Mouse (Mus musculus): ENCODE measurements at regions not wholly inside any gene's neighbourhood (a gene's known extent, or its start where the extent isn't known, plus 50 kb on each side); places are given as distances from the start of the nearest gene placed in this dataset.

- no peaks in the 10 kb centered on the region for H3K9me3 ChIP-seq
- no peaks in the 10 kb centered on the region for H3K27me3 ChIP-seq (ENCODE audit: poor library complexity, severe bottlenecking)
- 80% methylated on average over 3 of the region's 3 CpGs for WGBS
- H3K27ac ChIP-seq, result no peak overlapping the region
- H3K36me3 ChIP-seq (replicated peaks), result no peaks in the 10 kb centered on the region
- no peak for DNase-seq (ENCODE audit: extremely low spot score, low spot score)
- H3K4me3 ChIP-seq, result no peak overlapping the region
- no peaks in the 10 kb centered on the region for H3K4me1 ChIP-seq
These were observed 438.8 kb downstream of the Hs3st1 start for GRCm38 (mm10) chr5:39316478-39316877.

GRCm38 (mm10) chr5:39311211-39311610, 434.6 kb upstream of the Clnk start:
- H3K9me3 ChIP-seq, result no peaks in the 10 kb centered on the region

GRCm38 (mm10) chr5:39305794-39306193, 429.2 kb upstream of the Clnk start:
- Histone ChIP-seq H3K4me1 (no peaks in the 10 kb centered on the region), H3K9me3 (no peaks in the 10 kb centered on the region), H3K4me3 (no peak overlapping the region), H3K36me3 (replicated peaks) (no peaks in the 10 kb centered on the region), H3K27me3 (ENCODE audit: poor library complexity, severe bottlenecking) (no peaks in the 10 kb centered on the region), H3K27ac (no peak overlapping the region)
- DNase-seq (ENCODE audit: extremely low spot score, low spot score), result no peak
- WGBS, result 80% methylated on average over 2 of the region's 2 CpGs

More at GRCm38 (mm10) chr5:39311211-39311610, 434.6 kb upstream of the Clnk start:
- Histone ChIP-seq H3K27ac (no peak overlapping the region), H3K36me3 (replicated peaks) (no peaks in the 10 kb centered on the region), H3K4me3 (no peak overlapping the region), H3K4me1 (no peaks in the 10 kb centered on the region), H3K27me3 (ENCODE audit: poor library complexity, severe bottlenecking) (no peaks in the 10 kb centered on the region)
- 95% methylated on average over 4 of the region's 4 CpGs for WGBS
- no peak for DNase-seq (ENCODE audit: extremely low spot score, low spot score)

- Histone ChIP-seq H3K27ac (no peak overlapping the region), H3K4me1 (peaks cover 16% of the 10 kb centered on the region), H3K36me3 (replicated peaks) (no peaks in the 10 kb centered on the region), H3K4me3 (no peak overlapping the region), H3K9me3 (no peaks in the 10 kb centered on the region), H3K27me3 (ENCODE audit: poor library complexity, severe bottlenecking) (no peaks in the 10 kb centered on the region)
- DNase-seq (ENCODE audit: extremely low spot score, low spot score), result peak; percentile 25
- 24% methylated on average over 2 of the region's 2 CpGs for WGBS
These were observed 416.2 kb upstream of the Clnk start for GRCm38 (mm10) chr5:39292849-39293248.

- no peak overlapping the region for H3K4me3 ChIP-seq
- H3K27me3 ChIP-seq (ENCODE audit: poor library complexity, severe bottlenecking), result no peaks in the 10 kb centered on the region
- no peak for DNase-seq (ENCODE audit: extremely low spot score, low spot score)
- no peaks in the 10 kb centered on the region for H3K36me3 ChIP-seq (replicated peaks)
- WGBS, result 94% methylated on average over 2 of the region's 2 CpGs
- no peaks in the 10 kb centered on the region for H3K4me1 ChIP-seq
- no peak overlapping the region for H3K27ac ChIP-seq
- H3K9me3 ChIP-seq, result no peaks in the 10 kb centered on the region
These were observed 404.4 kb upstream of the Clnk start for GRCm38 (mm10) chr5:39281021-39281420.

GRCm38 (mm10) chr5:39273710-39274385, 397.2 kb upstream of the Clnk start:
- WGBS, result 84% methylated on average over 4 of the region's 4 CpGs
- H3K4me3 ChIP-seq, result no peak overlapping the region
- no peaks in the 10 kb centered on the region for H3K9me3 ChIP-seq
- no peak overlapping the region for H3K27ac ChIP-seq
- no peaks in the 10 kb centered on the region for H3K4me1 ChIP-seq
- H3K36me3 ChIP-seq (replicated peaks), result no peaks in the 10 kb centered on the region
- no peak for DNase-seq (ENCODE audit: extremely low spot score, low spot score)
- H3K27me3 ChIP-seq (ENCODE audit: poor library complexity, severe bottlenecking), result no peaks in the 10 kb centered on the region

GRCm38 (mm10) chr5:39267106-39267505, 390.5 kb upstream of the Clnk start:
- Histone ChIP-seq H3K4me1 (no peaks in the 10 kb centered on the region), H3K36me3 (replicated peaks) (no peaks in the 10 kb centered on the region), H3K4me3 (no peak overlapping the region), H3K27me3 (ENCODE audit: poor library complexity, severe bottlenecking) (no peaks in the 10 kb centered on the region), H3K9me3 (no peaks in the 10 kb centered on the region), H3K27ac (no peak overlapping the region)
- 95% methylated on average over 1 of the region's 1 CpGs for WGBS
- DNase-seq (ENCODE audit: extremely low spot score, low spot score), result no peak

GRCm38 (mm10) chr5:39260721-39261190, 384.1 kb upstream of the Clnk start:
- Histone ChIP-seq H3K9me3 (no peaks in the 10 kb centered on the region), H3K27me3 (ENCODE audit: poor library complexity, severe bottlenecking) (no peaks in the 10 kb centered on the region), H3K27ac (no peak overlapping the region), H3K36me3 (replicated peaks) (no peaks in the 10 kb centered on the region), H3K4me3 (no peak overlapping the region), H3K4me1 (no peaks in the 10 kb centered on the region)
- 81% methylated on average over 1 of the region's 1 CpGs for WGBS
- no peak for DNase-seq (ENCODE audit: extremely low spot score, low spot score)

- Histone ChIP-seq H3K27me3 (ENCODE audit: poor library complexity, severe bottlenecking) (no peaks in the 10 kb centered on the region), H3K36me3 (replicated peaks) (no peaks in the 10 kb centered on the region), H3K27ac (no peak overlapping the region), H3K9me3 (no peaks in the 10 kb centered on the region), H3K4me1 (no peaks in the 10 kb centered on the region), H3K4me3 (no peak overlapping the region)
- 95% methylated on average over 2 of the region's 2 CpGs for WGBS
- no peak for DNase-seq (ENCODE audit: extremely low spot score, low spot score)
These were observed 381.1 kb upstream of the Clnk start for GRCm38 (mm10) chr5:39257745-39258144.

GRCm38 (mm10) chr5:39252206-39252605, 375.6 kb upstream of the Clnk start:
- no peaks in the 10 kb centered on the region for H3K27me3 ChIP-seq (ENCODE audit: poor library complexity, severe bottlenecking)
- no peak overlapping the region for H3K4me3 ChIP-seq
- H3K27ac ChIP-seq, result no peak overlapping the region
- H3K36me3 ChIP-seq (replicated peaks), result no peaks in the 10 kb centered on the region
- WGBS, result 72% methylated on average over 3 of the region's 3 CpGs
- no peak for DNase-seq (ENCODE audit: extremely low spot score, low spot score)
- no peaks in the 10 kb centered on the region for H3K9me3 ChIP-seq
- no peaks in the 10 kb centered on the region for H3K4me1 ChIP-seq

GRCm38 (mm10) chr5:39251021-39251420, 374.4 kb upstream of the Clnk start:
- H3K27ac ChIP-seq, result no peak overlapping the region
- no peaks in the 10 kb centered on the region for H3K27me3 ChIP-seq (ENCODE audit: poor library complexity, severe bottlenecking)
- no peaks in the 10 kb centered on the region for H3K36me3 ChIP-seq (replicated peaks)
- H3K4me3 ChIP-seq, result no peak overlapping the region
- no peaks in the 10 kb centered on the region for H3K9me3 ChIP-seq
- no peak for DNase-seq (ENCODE audit: extremely low spot score, low spot score)
- H3K4me1 ChIP-seq, result no peaks in the 10 kb centered on the region

GRCm38 (mm10) chr5:39219698-39220097, 343.1 kb upstream of the Clnk start:
- Histone ChIP-seq H3K9me3 (no peaks in the 10 kb centered on the region), H3K36me3 (replicated peaks) (no peaks in the 10 kb centered on the region), H3K27ac (no peak overlapping the region), H3K27me3 (ENCODE audit: poor library complexity, severe bottlenecking) (no peaks in the 10 kb centered on the region), H3K4me3 (no peak overlapping the region), H3K4me1 (no peaks in the 10 kb centered on the region)
- no peak for DNase-seq (ENCODE audit: extremely low spot score, low spot score)
- WGBS, result 90% methylated on average over 5 of the region's 5 CpGs

GRCm38 (mm10) chr5:39216326-39216725, 339.7 kb upstream of the Clnk start:
- H3K27ac ChIP-seq, result no peak overlapping the region
- 91% methylated on average over 5 of the region's 5 CpGs for WGBS
- no peaks in the 10 kb centered on the region for H3K4me1 ChIP-seq
- DNase-seq (ENCODE audit: extremely low spot score, low spot score), result no peak
- H3K36me3 ChIP-seq (replicated peaks), result no peaks in the 10 kb centered on the region
- H3K4me3 ChIP-seq, result no peak overlapping the region
- H3K9me3 ChIP-seq, result no peaks in the 10 kb centered on the region
- no peaks in the 10 kb centered on the region for H3K27me3 ChIP-seq (ENCODE audit: poor library complexity, severe bottlenecking)

- WGBS, result 84% methylated on average over 3 of the region's 3 CpGs
These were observed 338.4 kb upstream of the Clnk start for GRCm38 (mm10) chr5:39215016-39215415.

More at GRCm38 (mm10) chr5:39215016-39215415, 338.4 kb upstream of the Clnk start:
- H3K4me3 ChIP-seq, result no peak overlapping the region
- no peaks in the 10 kb centered on the region for H3K4me1 ChIP-seq
- no peak for DNase-seq (ENCODE audit: extremely low spot score, low spot score)
- H3K9me3 ChIP-seq, result no peaks in the 10 kb centered on the region
- no peak overlapping the region for H3K27ac ChIP-seq
- H3K27me3 ChIP-seq (ENCODE audit: poor library complexity, severe bottlenecking), result no peaks in the 10 kb centered on the region
- H3K36me3 ChIP-seq (replicated peaks), result no peaks in the 10 kb centered on the region

Data from forebrain, embryonic 10.5 days (tissue).